Mouse (Mus musculus) liver, adult 2 months (tissue): ENCODE results near the gene Stag3.

Experiments used
- CTCF ChIP-seq: fragments of 200-500 bp; IDR thresholded peaks from 2 replicates; pipeline ENCODE4 v1.5.1; 2011; ENCODE audit warnings: low read depth, low read length, control low read depth
- POLR2A ChIP-seq: fragments of 200-500 bp; IDR thresholded peaks from 2 replicates; pipeline ENCODE4 v1.6.1; 2011; ENCODE audit warnings: low read length, control low read depth; ENCODE audit not compliant: insufficient read depth; ENCODE audit errors: extremely low read depth

DNA sequence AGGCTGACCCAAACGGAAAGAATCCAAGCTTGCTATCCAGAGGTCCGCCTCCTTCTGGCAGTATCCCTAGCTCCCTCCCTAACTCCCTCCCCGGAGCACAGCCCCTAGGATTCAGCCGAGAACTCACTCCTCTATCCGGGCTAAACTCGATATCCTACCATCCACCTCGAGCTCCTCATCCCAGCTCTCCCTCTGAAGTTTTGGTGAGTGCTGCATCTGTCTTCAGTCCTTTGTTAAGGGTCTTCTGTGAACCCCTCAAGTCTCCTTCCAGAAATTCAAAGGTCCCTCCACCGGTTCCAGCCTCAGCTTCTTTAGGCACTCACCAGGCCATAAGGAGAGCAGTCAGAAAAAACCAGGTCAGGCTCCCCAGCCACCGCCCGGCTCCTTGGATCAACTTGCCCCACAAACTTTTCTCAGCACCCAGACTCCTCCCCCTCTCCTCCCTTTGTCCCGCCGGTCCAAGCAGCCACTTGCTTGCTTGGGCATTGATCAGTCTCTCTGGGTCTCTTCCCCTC, 7.6 kb upstream of the Stag3 start, which contains the start of gene Gal3st4:
- TF ChIP-seq POLR2A (no peak), CTCF (no peak)
